ENCODE assay signal across 23 mouse cellular contexts in genomic region chr5:119656354-119656753, GRCm38 (mm10). TPM values are rescaled to one million over a fixed set of nuclear protein-coding genes. Genes with fewer than 3 reads are reported as not detected.
"Had no signal": no experiment of that assay in that cellular context is flagged by ENCODE, and none has a peak within 500 bp of the region (broad histone marks: within the 10 kb centered on the region; RNA-seq: fewer than 3 reads in every experiment).

No protein-coding gene starts in this region.

- H3K9ac ChIP-seq: limb, embryonic 15.5 days; liver, embryonic 14.5 days; liver, postnatal 0 days; midbrain, embryonic 13.5 days; neural tube, embryonic 13.5 days; stomach, embryonic 15.5 days had no signal

- H3K36me3 ChIP-seq: limb, embryonic 15.5 days; midbrain, embryonic 13.5 days; neural tube, embryonic 13.5 days; stomach, embryonic 15.5 days had no signal

- H3K4me1 ChIP-seq: neural tube, embryonic 13.5 days had no signal

- ATAC-seq: intestine, postnatal 0 days; liver, postnatal 0 days; midbrain, embryonic 13.5 days; midbrain, embryonic 16.5 days had no signal

- H3K4me3 ChIP-seq: layer of hippocampus, adult 2 months; limb, embryonic 15.5 days; midbrain, embryonic 13.5 days; myocyte; neural tube, embryonic 13.5 days; stomach, embryonic 15.5 days had no signal

- H3K9me3 ChIP-seq: limb, embryonic 15.5 days; midbrain, embryonic 13.5 days; neural tube, embryonic 13.5 days; stomach, embryonic 15.5 days had no signal

- H3K27ac ChIP-seq: kidney, postnatal 0 days; layer of hippocampus, adult 2 months; limb, embryonic 15.5 days; liver, embryonic 14.5 days; midbrain, embryonic 13.5 days; neural tube, embryonic 13.5 days; stomach, embryonic 15.5 days had no signal

- DNase-seq: kidney, adult 2 months; kidney, postnatal 25 days; layer of hippocampus, adult 9-11 months; liver, postnatal 0 days; right cerebral cortex, postnatal 25 days; spleen, adult 18-20 months; thymus, adult 18-20 months; thymus, postnatal 36 days had no signal

- H3K4me2 ChIP-seq: limb, embryonic 15.5 days; liver, embryonic 11.5 days; midbrain, embryonic 13.5 days; neural tube, embryonic 13.5 days had no signal

RNA-seq across cellular contexts. Expression of gene Tbx3, which starts 14.1 kb away (rescaled TPM):
- total RNA-seq: megakaryocyte progenitor cell, adult 5-6 weeks; megakaryocyte-erythroid progenitor cell, adult 5-6 weeks; monocyte, adult 5-6 weeks; neutrophil, adult 5-6 weeks had no signal
